Mouse (Mus musculus) heart, embryonic 13.5 days (tissue): ENCODE measurements at regions not wholly inside any gene's neighbourhood (a gene's known extent, or its start where the extent isn't known, plus 50 kb on each side); places are given as distances from the start of the nearest gene placed in this dataset.

Experiments
- ATAC-seq: fragments of 200-750 bp; cut with Nextera tagmentation; 2 replicates; pipeline ENCODE4 v1.8.0; 2017; ENCODE audit warnings: moderate TSS enrichment; ENCODE audit not compliant: insufficient number of reproducible peaks, low FRiP score, low TSS enrichment; ENCODE audit errors: extremely low read depth
- H3K27ac ChIP-seq: fragments of 300-500 bp; sonication (generic); replicated peaks from 2 replicates; pipeline ENCODE4 v1.5.1; 2015; ENCODE audit warnings: moderate library complexity, mild to moderate bottlenecking, inconsistent platforms
- H3K27me3 ChIP-seq: fragments of 300-500 bp; sonication (generic); replicated peaks from 2 replicates; pipeline ENCODE4 v1.6.1; 2015; ENCODE audit warnings: mild to moderate bottlenecking, inconsistent platforms
- H3K36me3 ChIP-seq: fragments of 300-500 bp; sonication (generic); 2 replicates; pipeline ENCODE4 v1.6.1; 2015; ENCODE audit warnings: mild to moderate bottlenecking, inconsistent platforms
- H3K4me1 ChIP-seq: fragments of 300-500 bp; sonication (generic); 2 replicates; pipeline ENCODE4 v1.6.1; 2015; ENCODE audit warnings: inconsistent platforms
- H3K4me2 ChIP-seq: fragments of 300-500 bp; sonication (generic); 2 replicates; pipeline ENCODE4 v1.6.1; 2015; ENCODE audit warnings: inconsistent platforms, mild to moderate bottlenecking, moderate library complexity
- H3K4me3 ChIP-seq: fragments of 300-500 bp; sonication (generic); 2 replicates; pipeline ENCODE4 v1.5.1; 2015; ENCODE audit warnings: moderate library complexity, mild to moderate bottlenecking, inconsistent platforms
- H3K9ac ChIP-seq: fragments of 300-500 bp; sonication (generic); 2 replicates; pipeline ENCODE4 v1.6.1; 2015; ENCODE audit warnings: inconsistent platforms, mild to moderate bottlenecking, moderate library complexity
- H3K9me3 ChIP-seq: fragments of 300-500 bp; sonication (generic); 2 replicates; pipeline ENCODE4 v1.6.1; 2016; ENCODE audit warnings: inconsistent platforms
- WGBS: fragments of 180-500 bp; shearing (Covaris S2); methylation state at CpG from one replicate; pipeline ENCODE4 v1.1.7; 2015; ENCODE audit warnings: mixed read lengths; 5-methylcytosine and 5-hydroxymethylcytosine counted together

- ATAC-seq, result no peak
- Histone ChIP-seq H3K9ac (no peak overlapping the region), H3K4me3 (no peak overlapping the region), H3K27ac (no peak overlapping the region), H3K9me3 (peaks cover 4% of the 10 kb centered on the region; the same call in 1 of the 2 replicates), H3K4me2 (no peak overlapping the region), H3K36me3 (no peaks in the 10 kb centered on the region), H3K4me1 (no peaks in the 10 kb centered on the region), H3K27me3 (no peaks in the 10 kb centered on the region)
- WGBS, result 78% methylated on average over 10 of the region's 10 CpGs
These were observed 471.0 kb downstream of the Tshz3 start for GRCm38 (mm10) chr7:37168883-37169282.

DNA sequence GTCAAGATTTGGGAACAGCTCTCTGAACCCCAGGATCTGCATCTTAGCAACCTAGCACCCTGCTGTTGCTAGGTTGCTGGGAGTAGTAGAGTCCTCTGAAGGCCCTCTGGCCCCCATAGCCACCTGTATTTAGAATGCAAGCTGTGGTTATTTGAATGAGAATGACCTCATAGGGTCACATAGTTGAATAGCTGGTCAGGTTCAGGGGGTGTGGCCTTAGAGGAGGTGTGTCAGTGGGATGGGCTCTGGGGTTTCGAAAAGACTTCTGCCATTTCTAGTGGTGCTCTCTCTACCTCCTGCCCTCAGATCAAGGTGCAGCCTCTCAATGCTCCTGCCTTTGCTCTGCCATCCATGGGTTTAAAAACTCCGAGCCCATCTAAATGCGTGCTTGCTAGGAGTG, 477.8 kb downstream of the Tshz3 start:
- WGBS, result 76% methylated on average over 3 of the region's 3 CpGs
- Histone ChIP-seq H3K36me3 (no peaks in the 10 kb centered on the region), H3K4me2 (no peak overlapping the region), H3K9ac (no peak overlapping the region), H3K4me1 (no peaks in the 10 kb centered on the region), H3K9me3 (no peaks in the 10 kb centered on the region), H3K27ac (no peak overlapping the region), H3K4me3 (no peak overlapping the region), H3K27me3 (no peaks in the 10 kb centered on the region)
- ATAC-seq, result no peak

DNA sequence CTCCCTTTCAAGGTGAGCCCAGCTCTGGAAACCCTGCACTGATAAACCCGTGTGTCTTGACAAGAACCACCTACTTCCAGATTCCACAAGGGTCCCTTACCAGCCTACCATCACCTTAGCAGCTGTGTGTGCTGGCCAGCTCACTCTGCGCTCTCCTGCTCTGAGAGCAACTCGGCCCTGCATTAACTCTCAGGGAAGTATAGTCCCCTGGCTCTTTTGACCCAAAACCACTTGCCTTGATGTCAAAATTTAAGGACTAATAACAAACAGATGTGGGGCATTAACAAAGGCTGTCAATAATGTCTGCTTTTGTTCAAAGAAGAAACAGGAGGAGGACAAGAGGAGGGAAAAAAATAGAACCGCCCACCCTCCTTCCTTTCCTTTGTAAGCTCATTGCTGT, 480.3 kb downstream of the Tshz3 start:
- H3K9ac ChIP-seq, result no peak overlapping the region
- 43% methylated on average over 4 of the region's 4 CpGs for WGBS
- H3K4me3 ChIP-seq, result no peak overlapping the region
- H3K4me1 ChIP-seq, result no peaks in the 10 kb centered on the region
- no peak for ATAC-seq
- H3K36me3 ChIP-seq, result no peaks in the 10 kb centered on the region
- no peaks in the 10 kb centered on the region for H3K27me3 ChIP-seq
- H3K9me3 ChIP-seq, result no peaks in the 10 kb centered on the region
- no peak overlapping the region for H3K4me2 ChIP-seq
- no peak overlapping the region for H3K27ac ChIP-seq

DNA sequence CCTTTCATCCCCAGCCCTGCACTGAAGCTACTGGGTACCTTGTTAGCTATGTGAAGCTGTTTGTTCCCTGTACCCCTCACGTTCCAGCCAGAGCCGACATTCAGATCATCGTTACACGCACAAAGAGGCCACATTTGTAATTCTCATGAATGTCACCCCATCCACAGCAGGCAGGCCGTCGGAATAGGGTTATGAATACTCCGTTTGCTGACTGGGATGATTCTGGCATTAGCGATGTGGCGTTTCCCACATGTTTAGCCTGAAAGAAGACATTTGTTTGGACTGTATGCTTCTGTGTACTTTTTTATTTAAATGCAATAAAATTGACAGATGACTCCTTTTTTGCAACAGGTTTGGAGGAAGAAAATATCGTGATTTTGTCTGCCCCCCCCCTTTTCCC, 482.0 kb downstream of the Tshz3 start:
- no peak for ATAC-seq
- no peaks in the 10 kb centered on the region for H3K36me3 ChIP-seq
- H3K4me2 ChIP-seq, result no peak overlapping the region
- H3K27me3 ChIP-seq, result no peaks in the 10 kb centered on the region
- H3K9me3 ChIP-seq, result no peaks in the 10 kb centered on the region
- H3K9ac ChIP-seq, result no peak overlapping the region
- no peaks in the 10 kb centered on the region for H3K4me1 ChIP-seq
- no peak overlapping the region for H3K27ac ChIP-seq
- 70% methylated on average over 10 of the region's 10 CpGs for WGBS
- no peak overlapping the region for H3K4me3 ChIP-seq

DNA sequence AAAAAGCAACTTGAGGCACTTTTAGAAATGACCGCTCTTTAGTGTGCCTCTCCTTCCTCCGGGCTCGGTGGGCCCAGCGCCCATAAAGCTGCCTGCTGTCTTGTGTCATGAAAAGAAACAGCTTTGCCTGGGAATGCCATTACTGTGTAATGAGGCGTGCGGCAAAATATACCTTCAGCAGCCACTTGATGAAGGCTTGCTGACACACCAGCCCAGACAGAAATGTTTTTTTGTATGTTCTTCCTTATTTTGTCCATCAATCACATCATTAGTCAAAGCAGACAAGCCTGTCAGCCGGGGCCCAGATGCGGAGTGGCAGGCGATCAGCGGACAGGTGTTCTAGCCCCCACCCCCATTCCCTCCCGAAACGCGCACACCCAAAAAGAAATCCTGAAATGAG, 482.5 kb downstream of the Tshz3 start:
- H3K4me2 ChIP-seq, result no peak overlapping the region
- H3K4me3 ChIP-seq, result no peak overlapping the region
- no peaks in the 10 kb centered on the region for H3K36me3 ChIP-seq
- no peaks in the 10 kb centered on the region for H3K27me3 ChIP-seq
- no peaks in the 10 kb centered on the region for H3K4me1 ChIP-seq
- no peak overlapping the region for H3K9ac ChIP-seq
- no peaks in the 10 kb centered on the region for H3K9me3 ChIP-seq
- ATAC-seq, result no peak
- WGBS, result 65% methylated on average over 13 of the region's 13 CpGs
- H3K27ac ChIP-seq, result no peak overlapping the region

DNA sequence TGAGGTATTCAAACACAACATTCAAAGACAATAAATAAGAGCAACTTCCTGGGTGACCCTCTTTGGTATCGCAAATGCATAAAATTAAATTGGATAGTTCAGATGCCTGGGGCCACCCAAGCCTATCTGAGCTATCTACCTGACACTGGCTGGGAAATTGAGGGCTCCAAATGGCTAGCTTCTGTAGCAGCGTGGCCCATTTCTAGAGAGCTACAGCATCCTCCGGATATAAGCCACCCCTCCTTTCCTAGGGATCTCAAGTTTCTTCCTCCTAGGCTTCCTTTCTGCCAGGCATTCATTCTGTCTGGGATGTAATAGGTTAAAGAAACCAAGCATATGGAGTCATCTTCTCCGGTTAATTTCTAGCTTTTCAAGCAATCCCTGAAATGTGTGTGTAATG, 483.2 kb downstream of the Tshz3 start:
- 69% methylated on average over 4 of the region's 4 CpGs for WGBS

DNA sequence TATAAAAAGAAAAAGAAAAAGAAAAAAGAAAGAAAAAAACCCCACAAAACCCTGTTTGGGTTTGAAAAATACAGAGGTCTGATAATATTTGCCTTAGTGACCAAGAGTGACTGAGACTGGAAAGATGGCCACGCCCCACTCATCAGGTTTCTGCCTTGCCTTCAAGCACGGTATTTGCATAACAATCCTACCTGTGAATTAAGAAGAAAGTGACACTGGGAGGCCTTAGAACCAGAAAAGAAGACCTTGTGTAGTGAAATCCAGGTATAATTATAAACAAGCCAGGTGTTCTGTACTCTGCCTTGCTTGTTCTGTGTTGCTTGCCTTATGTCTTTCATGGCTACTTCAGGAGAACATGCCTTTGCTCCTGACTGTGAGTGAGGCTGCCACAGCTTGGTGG, 494.6 kb downstream of the Tshz3 start:
- H3K36me3 ChIP-seq, result no peaks in the 10 kb centered on the region

More for the DNA sequence above, 483.2 kb downstream of the Tshz3 start:
- Histone ChIP-seq H3K9ac (no peak overlapping the region), H3K27ac (no peak overlapping the region), H3K4me2 (no peak overlapping the region), H3K9me3 (no peaks in the 10 kb centered on the region), H3K4me1 (no peaks in the 10 kb centered on the region), H3K27me3 (no peaks in the 10 kb centered on the region), H3K4me3 (no peak overlapping the region), H3K36me3 (no peaks in the 10 kb centered on the region)
- no peak for ATAC-seq

GRCm38 (mm10) chr7:37204800-37205199, 506.9 kb downstream of the Tshz3 start:
- H3K4me1 ChIP-seq, result no peaks in the 10 kb centered on the region
- H3K9me3 ChIP-seq, result no peaks in the 10 kb centered on the region
- no peak overlapping the region for H3K27ac ChIP-seq
- ATAC-seq, result no peak
- WGBS, result 55% methylated on average over 5 of the region's 5 CpGs
- no peak overlapping the region for H3K4me3 ChIP-seq
- H3K36me3 ChIP-seq, result no peaks in the 10 kb centered on the region
- no peaks in the 10 kb centered on the region for H3K27me3 ChIP-seq
- H3K9ac ChIP-seq, result no peak overlapping the region
- no peak overlapping the region for H3K4me2 ChIP-seq

More for the DNA sequence above, 494.6 kb downstream of the Tshz3 start:
- Histone ChIP-seq H3K4me2 (no peak overlapping the region), H3K9me3 (no peaks in the 10 kb centered on the region), H3K27me3 (no peaks in the 10 kb centered on the region), H3K27ac (no peak overlapping the region), H3K9ac (no peak overlapping the region), H3K4me1 (no peaks in the 10 kb centered on the region), H3K4me3 (no peak overlapping the region)
- WGBS, result 19% methylated on average over 2 of the region's 2 CpGs
- no peak for ATAC-seq

- no peaks in the 10 kb centered on the region for H3K9me3 ChIP-seq
- H3K4me2 ChIP-seq, result no peak overlapping the region
- H3K36me3 ChIP-seq, result no peaks in the 10 kb centered on the region
- no peaks in the 10 kb centered on the region for H3K27me3 ChIP-seq
- H3K27ac ChIP-seq, result no peak overlapping the region
- no peak overlapping the region for H3K9ac ChIP-seq
- no peak overlapping the region for H3K4me3 ChIP-seq
- 69% methylated on average over 7 of the region's 7 CpGs for WGBS
- no peaks in the 10 kb centered on the region for H3K4me1 ChIP-seq
- ATAC-seq, result no peak
These were observed 510.4 kb downstream of the Tshz3 start for GRCm38 (mm10) chr7:37208305-37208704.

- no peak for ATAC-seq
- no peak overlapping the region for H3K27ac ChIP-seq
- WGBS, result 25% methylated on average over 3 of the region's 3 CpGs
These were observed 515.8 kb downstream of the Tshz3 start for GRCm38 (mm10) chr7:37213751-37214181.

DNA sequence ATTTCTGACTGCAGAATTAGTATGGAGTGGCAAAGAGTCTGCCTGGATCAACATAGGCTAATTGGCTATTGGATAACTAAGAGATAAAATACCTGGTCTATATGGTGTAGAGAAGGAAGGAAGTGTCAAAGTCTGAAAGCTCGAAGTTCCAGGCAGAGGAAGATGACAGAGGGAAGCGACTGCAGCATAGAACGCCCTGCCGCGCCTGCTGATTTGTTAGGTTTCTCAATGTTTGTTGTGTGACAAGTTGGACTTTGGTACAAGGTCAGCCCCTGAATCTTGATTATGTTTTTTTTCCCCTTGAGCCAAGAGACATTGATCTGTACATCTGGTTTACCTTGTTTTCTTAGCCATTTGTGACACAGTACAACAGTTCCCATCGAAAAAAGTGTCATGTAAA, 517.6 kb downstream of the Tshz3 start:
- H3K9me3 ChIP-seq, result no peaks in the 10 kb centered on the region
- H3K4me1 ChIP-seq, result 0 out of 2 replicates have a peak, but pooled peaks cover 6% of the 10 kb centered on the region
- 82% methylated on average over 6 of the region's 6 CpGs for WGBS
- H3K27me3 ChIP-seq, result no peaks in the 10 kb centered on the region
- no peak overlapping the region for H3K9ac ChIP-seq
- no peaks in the 10 kb centered on the region for H3K36me3 ChIP-seq
- no peak overlapping the region for H3K4me3 ChIP-seq
- H3K4me2 ChIP-seq, result no peak overlapping the region
- H3K27ac ChIP-seq, result no peak overlapping the region
- no peak for ATAC-seq

More at GRCm38 (mm10) chr7:37213751-37214181, 515.8 kb downstream of the Tshz3 start:
- H3K9ac ChIP-seq, result no peak overlapping the region
- H3K27me3 ChIP-seq, result no peaks in the 10 kb centered on the region
- 0 out of 2 replicates have a peak, but pooled peaks cover 6% of the 10 kb centered on the region for H3K4me1 ChIP-seq
- no peak overlapping the region for H3K4me3 ChIP-seq
- peak overlapping the region; percentile 47 for H3K4me2 ChIP-seq
- H3K36me3 ChIP-seq, result no peaks in the 10 kb centered on the region
- H3K9me3 ChIP-seq, result no peaks in the 10 kb centered on the region

- Histone ChIP-seq H3K27ac (no peak overlapping the region), H3K4me1 (no peaks in the 10 kb centered on the region), H3K4me3 (no peak overlapping the region), H3K36me3 (no peaks in the 10 kb centered on the region), H3K9ac (no peak overlapping the region), H3K27me3 (no peaks in the 10 kb centered on the region), H3K9me3 (peaks cover 12% of the 10 kb centered on the region), H3K4me2 (no peak overlapping the region)
- WGBS, result 82% methylated on average over 5 of the region's 5 CpGs
- no peak for ATAC-seq
These were observed 522.6 kb downstream of the Tshz3 start for GRCm38 (mm10) chr7:37220476-37220875.
